Mouse (Mus musculus): Measurements from ENCODE around the gene D3Ertd254e. TPM values are rescaled to one million over a fixed set of nuclear protein-coding genes. Genes with fewer than 3 reads are reported as not detected.

Gene D3Ertd254e
- total and polyA plus RNA-seq, 2 experiments from 2014 or later = 10.6 to 26.2 TPM

DNA sequence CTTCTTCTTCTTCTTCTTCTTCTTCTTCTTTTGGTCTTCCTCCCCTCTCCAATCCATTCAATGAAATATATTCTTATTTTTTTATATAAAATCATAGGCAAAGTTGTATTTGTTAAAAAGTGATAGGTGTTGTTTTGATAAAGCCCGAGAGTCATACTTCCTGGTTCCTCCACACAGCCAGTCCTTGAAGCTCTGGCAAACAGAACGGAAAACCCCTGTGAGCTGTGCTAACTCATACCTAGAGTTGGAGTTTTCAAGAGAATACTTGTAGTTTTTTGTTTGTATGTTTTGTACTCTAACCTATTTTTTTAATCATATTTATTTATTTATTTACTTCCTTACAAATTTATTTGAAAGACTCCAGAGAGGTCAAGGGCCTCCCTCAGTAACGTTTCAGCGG is 61.9 kb downstream of the D3Ertd254e start:
- WGBS = 85% methylated on average over 4 of the region's 4 CpGs
- DNase-seq (no peak), ATAC-seq (no peak)
- no peaks in the 10 kb centered on the region for H3K27me3 ChIP-seq (ENCODE audit: insufficient read depth, low read length)
- no peak overlapping the region for H3K27ac ChIP-seq (ENCODE audit: low read depth, low read length)
- no peaks in the 10 kb centered on the region for H3K4me1 ChIP-seq (ENCODE audit: insufficient read depth)
- TF ChIP-seq CTCF (IDR thresholded peaks at IDR 0.05; ENCODE audit: low read depth) = no peak
- H3K36me3 ChIP-seq (ENCODE audit: insufficient read depth) = no peaks in the 10 kb centered on the region
- no peak overlapping the region for H3K4me2 ChIP-seq (ENCODE audit: low read depth)
- H3K9ac ChIP-seq = no peak overlapping the region
- H3K4me3 ChIP-seq (ENCODE audit: low read depth, low read length) = no peak overlapping the region
- no peaks in the 10 kb centered on the region for H3K9me3 ChIP-seq (ENCODE audit: low read length)

Other genes with a start within 250 kb of the D3Ertd254e start
- 74.1 and 82.8 TPM in 2 replicates for gene Dcun1d1, start 213.6 kb upstream of the D3Ertd254e start, total RNA-seq (2014; rRNA removed)
- 102 and 125 TPM in 2 replicates for gene Dcun1d1, start 213.6 kb upstream of the D3Ertd254e start, polyA plus RNA-seq (2015; fragmentation: Nextera tagmentation; extraction: Ambion mirVana)
- gene Mccc1, start 150.3 kb upstream of the D3Ertd254e start, total RNA-seq (2014; rRNA removed) = 5.9 and 7.7 TPM in 2 replicates
- 8.9 and 13.7 TPM in 2 replicates for gene Mccc1, start 150.3 kb upstream of the D3Ertd254e start, polyA plus RNA-seq (2015; fragmentation: Nextera tagmentation; extraction: Ambion mirVana)
- gene Ccdc144b, start 97.5 kb upstream of the D3Ertd254e start, total RNA-seq (2014; rRNA removed) = not detected in 2 replicates
- not detected in 2 replicates for gene Ccdc144b, start 97.5 kb upstream of the D3Ertd254e start, polyA plus RNA-seq (2015; fragmentation: Nextera tagmentation; extraction: Ambion mirVana)
- gene Acad9, start 85.0 kb upstream of the D3Ertd254e start, total RNA-seq (2014; rRNA removed) = 34.6 and 43.5 TPM in 2 replicates
- gene Acad9, start 85.0 kb upstream of the D3Ertd254e start, polyA plus RNA-seq (2015; fragmentation: Nextera tagmentation; extraction: Ambion mirVana) = 62.0 and 67.9 TPM in 2 replicates
- gene Qrfpr, start 71.3 kb downstream of the D3Ertd254e start, total RNA-seq (2014; rRNA removed) = 0.23 and 0.38 TPM in 2 replicates
- gene Qrfpr, start 71.3 kb downstream of the D3Ertd254e start, polyA plus RNA-seq (2015; fragmentation: Nextera tagmentation; extraction: Ambion mirVana) = 1.7 and 2.7 TPM in 2 replicates

All from forebrain, postnatal 0 days (tissue).